Mouse (Mus musculus): ENCODE results near the gene Gm20403.
"Not testable (repeated sequence)": the region's sequence is repeated elsewhere in the genome, so short reads cannot be mapped to it uniquely, and the experiment has no call there.

Gene Gm20403

GRCm38 (mm10) chr12:54986052-54986717 lies at the start of gene Gm20403:
TSS of gene Gm20403 (minus strand) at chr12:54986529.
- peak; percentile 84 for DNase-seq

- no peak for DNase-seq
Observed at GRCm38 (mm10) chr12:55027088-55027487, 40.8 kb upstream of the Gm20403 start.

- no peak for DNase-seq
Observed at GRCm38 (mm10) chr12:55023284-55023683, 37.0 kb upstream of the Gm20403 start.

- DNase-seq = no peak
Observed at GRCm38 (mm10) chr12:55019421-55019877, 33.1 kb upstream of the Gm20403 start.

DNA sequence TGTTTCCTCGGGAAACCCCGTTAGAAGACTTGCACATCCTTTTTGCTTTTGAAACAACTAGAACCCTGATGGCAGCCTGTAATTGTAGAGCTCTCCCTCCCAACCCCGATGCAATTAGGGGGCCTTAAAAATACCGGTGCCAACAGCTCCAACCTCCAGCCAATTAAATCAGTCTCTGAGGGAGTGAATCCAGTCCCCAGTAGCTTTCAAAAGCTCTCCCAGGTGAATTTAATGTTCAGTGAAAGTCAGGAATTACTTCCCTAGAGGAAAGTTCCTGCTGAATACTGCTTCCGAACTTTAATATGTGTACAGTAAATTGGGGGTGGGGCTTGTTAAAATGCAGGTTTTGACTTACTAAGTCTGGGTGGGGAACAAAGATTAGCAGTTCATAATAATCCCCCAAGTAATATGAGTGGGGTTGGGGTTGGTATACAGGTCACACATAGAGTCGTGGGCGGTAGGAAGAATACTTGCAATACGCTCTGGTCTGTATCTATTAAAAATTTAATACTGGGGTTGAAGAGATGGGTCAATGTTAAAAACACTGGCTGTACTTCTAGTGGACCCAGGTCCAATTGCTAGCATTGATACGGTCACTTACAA lies 30.9 kb upstream of the Gm20403 start:
- no peak for DNase-seq

DNA sequence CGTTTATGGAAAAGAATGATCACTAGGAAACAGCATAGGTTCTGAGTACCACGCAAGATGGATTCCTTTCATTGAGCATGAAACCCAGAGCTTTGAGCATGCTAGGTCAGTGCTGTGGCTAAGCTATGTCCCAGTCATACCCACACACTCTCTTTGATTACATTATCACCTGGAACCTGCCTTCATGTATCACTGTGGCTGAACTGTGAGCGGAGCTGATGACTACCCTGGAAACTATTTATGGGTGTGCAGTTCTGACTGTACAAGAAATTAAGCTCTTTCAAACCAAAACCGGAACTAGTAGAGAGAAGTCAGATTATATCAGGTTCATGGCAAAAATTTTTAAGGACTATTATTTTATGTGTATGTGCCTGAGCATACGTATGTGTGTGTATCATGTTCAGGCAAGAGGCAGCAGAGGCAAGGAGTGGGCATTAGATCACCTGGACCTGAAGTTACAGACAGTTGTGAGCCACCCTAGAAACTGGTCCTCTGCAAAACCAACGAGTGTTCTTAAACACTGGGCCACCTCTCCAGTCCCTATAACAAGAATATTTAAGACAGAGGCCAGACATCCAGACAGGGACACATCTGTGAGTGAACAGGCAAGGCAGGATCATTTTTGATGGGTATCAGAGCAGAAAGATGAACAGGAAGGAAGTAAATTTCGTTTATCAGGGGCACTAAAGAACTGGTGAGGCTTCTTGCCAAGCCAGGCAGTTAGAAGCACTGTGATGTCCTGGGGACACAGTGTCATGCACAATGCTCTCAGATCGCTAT lies 30.2 kb upstream of the Gm20403 start:
- no peak for DNase-seq

DNA sequence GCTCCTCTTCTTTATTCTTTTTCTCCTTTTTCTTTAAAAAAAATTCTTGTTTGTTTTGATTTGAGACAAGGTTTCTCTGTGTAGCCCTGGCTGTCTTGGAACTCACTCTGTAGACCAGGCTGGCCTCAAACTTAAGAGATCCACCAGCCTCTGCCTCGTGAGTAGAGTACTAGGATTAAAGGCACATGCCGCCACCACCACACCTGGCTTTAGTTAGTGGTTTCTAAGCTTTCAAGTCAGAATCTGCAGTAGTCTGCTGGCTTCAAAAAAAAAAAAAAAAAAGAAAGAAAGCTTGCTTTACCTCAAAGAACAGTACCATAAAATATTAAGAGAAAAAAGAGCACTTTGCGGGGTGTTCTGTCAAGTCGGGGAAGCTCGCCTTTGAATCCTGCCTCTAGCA lies 29.1 kb upstream of the Gm20403 start:
- DNase-seq = no peak

- DNase-seq = no peak
Observed at GRCm38 (mm10) chr12:55013626-55014398, 27.5 kb upstream of the Gm20403 start, which contains the start of gene Baz1a. TSS of gene Baz1a (minus strand) at chr12:55014348.

DNA sequence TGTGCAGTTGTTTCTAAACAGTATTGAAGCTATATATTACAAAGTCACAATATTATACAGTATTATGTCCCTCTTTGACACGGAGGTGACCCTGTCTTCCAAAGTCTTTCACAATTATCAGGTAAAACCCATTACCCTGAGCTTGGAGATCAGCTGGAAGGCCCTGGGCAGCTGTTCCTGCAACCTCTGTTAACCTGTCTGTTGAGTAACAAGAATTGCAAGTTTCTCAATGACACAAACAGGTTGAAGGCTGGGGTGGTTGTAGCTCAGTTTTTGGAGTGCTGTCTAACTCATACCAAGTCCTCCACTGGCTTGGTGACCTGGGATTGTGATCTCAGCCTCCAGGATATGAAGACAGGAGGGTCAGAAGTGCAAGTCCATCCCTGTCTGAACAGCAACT lies 26.7 kb upstream of the Gm20403 start:
- no peak for DNase-seq

- no peak for DNase-seq
Observed at GRCm38 (mm10) chr12:55007361-55008008, 21.2 kb upstream of the Gm20403 start.

- no peak for DNase-seq
Observed at GRCm38 (mm10) chr12:55006071-55006470, 19.7 kb upstream of the Gm20403 start.

DNA sequence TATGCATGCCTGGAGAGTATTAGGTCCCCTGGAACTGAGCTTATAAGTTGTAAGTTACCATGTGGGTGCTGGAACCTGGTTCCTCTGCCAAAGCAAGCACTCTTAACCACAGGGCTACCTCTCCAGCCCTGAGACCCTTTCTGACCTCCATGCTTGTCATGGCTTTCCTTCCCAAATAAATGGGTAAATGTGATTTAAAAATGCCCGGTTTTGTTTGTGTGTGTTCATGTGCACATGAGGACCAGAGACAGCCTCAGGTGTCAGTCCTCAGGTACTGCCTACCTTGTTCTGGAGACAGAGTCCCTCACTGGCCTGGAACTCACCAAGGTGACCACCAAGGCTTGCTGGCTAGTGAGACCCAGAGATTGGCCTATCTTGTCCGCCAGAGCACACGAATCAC lies 18.1 kb upstream of the Gm20403 start:
- no peak for DNase-seq

DNA sequence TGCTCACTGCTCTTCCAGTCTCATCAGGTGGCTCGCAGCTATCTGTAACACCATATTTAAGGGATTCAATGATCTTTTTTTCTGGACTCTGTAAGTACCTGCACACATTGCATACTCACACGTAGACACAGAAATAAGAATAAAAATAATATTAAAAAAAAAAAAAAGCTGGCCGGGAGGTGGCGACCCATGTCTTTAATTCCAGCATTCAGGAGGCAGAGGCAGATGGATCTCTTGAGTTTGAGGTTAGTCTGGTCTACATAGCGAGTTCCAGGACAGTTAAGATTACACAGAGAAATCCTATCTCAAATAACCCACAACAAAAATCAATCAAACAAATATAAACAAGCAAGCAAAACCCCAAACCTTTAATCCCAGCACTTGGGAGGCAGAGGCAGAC lies 17.5 kb upstream of the Gm20403 start:
- no peak for DNase-seq

GRCm38 (mm10) chr12:55002532-55002931 lies 16.2 kb upstream of the Gm20403 start:
- not testable (repeated sequence) for DNase-seq

- DNase-seq = peak; percentile 40
Observed at GRCm38 (mm10) chr12:54999016-54999690, 12.8 kb upstream of the Gm20403 start.

DNA sequence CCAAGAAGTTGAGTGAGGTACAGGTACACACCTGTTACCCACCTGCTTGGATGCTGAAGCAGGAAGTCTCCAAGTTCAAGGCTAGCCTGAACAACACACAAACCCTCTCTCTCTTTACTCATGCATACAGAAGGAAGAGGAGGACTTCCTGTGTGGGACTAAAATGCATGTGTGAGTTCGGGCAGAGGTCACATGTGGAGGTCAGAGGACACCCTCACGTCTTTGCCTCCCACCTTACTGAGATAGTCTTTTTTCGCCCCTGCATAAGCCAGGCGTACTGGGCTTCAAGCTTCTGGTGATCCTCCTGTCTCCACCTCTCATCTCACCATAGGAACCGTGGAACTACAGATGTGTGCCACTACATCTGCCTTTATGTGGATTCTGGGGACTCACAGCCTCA lies 12.1 kb upstream of the Gm20403 start:
- no peak for DNase-seq

GRCm38 (mm10) chr12:54996979-54997474 lies 10.7 kb upstream of the Gm20403 start:
- DNase-seq = no peak

DNA sequence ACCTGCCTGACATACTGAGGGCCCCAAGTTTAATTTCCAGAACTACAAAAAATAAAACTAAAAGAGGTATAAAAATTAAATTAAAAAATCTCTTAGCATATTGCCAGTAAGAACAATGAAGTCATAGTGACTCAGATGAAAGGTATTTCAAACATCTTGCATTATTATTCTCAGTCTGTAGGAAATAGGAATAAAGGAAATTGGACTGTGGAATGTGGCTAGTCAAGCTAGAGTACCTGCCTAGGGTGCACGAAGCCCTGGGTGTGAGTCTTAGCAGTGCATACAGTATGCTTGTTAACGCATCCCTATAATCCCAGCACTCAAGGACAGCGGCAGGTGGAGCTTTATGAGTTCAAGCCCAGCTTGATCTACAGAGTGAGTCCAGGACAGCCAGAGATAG lies 9.6 kb upstream of the Gm20403 start:
- DNase-seq = no peak

- no peak for DNase-seq
Observed at GRCm38 (mm10) chr12:54994418-54994817, 8.1 kb upstream of the Gm20403 start.

DNA sequence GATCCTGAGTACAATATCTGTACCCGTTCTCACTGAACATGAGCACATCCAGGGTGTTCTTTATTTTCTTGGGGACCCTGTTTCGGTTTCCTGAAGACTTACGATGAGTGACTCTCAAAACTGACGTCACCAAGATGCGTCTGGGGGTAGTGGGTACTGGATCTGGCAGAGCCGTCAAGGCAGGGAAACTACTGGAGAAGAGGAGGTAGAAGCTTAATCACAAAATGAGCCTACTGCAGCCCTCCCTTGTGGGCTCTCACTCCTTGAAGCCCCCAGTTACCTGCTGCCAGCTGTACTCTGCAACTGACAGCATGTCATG lies 7.7 kb upstream of the Gm20403 start:
- no peak for DNase-seq

DNA sequence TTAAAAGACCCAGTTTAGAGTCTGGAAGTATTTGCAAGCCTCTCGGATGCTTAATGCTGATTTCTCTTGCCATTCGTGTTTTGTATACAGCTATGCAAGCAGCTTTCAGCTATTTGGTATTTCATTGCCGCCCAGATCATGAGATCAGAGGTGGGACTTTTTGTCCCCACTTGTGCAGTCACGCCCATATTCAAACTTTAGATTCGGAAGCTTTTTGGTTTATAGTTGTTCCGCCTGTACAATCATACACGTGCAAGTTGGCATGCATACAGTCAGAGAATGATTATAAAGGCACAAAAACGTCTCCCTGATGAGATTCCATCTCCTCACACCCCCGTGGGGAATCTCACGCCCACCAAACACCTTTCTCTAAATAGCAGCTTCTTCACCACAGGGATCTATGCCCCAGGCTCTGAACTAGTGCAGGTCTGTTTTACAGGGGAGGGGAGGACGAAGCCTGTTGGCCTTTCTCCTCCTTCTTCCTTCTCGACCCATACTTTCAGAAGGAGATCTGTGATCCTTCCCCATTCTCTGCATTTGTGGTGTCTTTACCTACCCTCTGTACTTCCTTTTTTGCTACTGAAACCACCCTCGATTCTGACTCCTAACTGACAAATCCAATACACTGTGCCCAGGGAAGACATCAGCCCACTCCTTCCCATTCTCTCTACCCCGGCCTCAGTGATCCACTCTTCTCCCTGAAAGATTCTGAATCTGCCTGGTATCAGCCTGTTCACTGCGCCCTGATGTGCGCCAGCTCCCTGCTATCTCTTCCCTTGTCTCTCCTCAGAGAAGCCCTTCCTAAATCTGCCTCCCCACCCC lies 7.1 kb upstream of the Gm20403 start:
- DNase-seq = no peak
